Mouse (Mus musculus) lung, adult 2 months (tissue): Measurements from ENCODE around the gene Grip1.

Source experiments
- CTCF ChIP-seq: fragments of 200-500 bp; IDR thresholded peaks from 2 replicates; pipeline ENCODE4 v1.5.1; 2011; ENCODE audit warnings: mild to moderate bottlenecking, low read length, control low read depth; ENCODE audit not compliant: insufficient read depth
- POLR2A ChIP-seq: fragments of 200-500 bp; IDR thresholded peaks from 2 replicates; pipeline ENCODE4 v1.6.1; 2011; ENCODE audit warnings: low read depth, mild to moderate bottlenecking, control low read depth, low read length, borderline replicate concordance; ENCODE audit errors: extremely low read depth

DNA sequence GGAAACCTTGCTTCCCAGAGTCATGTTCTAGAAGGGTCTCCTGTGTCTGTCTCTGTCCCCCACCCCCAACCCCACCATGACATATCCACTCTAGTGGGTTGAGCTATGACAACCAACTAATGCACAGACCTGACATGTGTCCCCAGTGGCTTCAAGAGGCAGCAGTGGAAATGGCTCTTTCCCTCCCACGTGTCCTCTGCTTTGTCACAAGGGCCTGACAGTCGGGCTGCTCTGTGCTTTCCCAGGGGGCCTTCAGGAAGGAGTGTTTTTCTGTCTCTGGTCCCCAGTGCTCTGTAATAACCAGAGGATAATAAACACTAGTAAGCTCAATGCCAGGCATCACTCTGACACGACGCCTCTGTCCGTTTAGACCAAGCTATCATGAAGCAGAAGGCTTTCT, 271.7 kb downstream of the Grip1 start:
- no peak for TF ChIP-seq POLR2A
- TF ChIP-seq CTCF: no peak
